Mouse (Mus musculus) gastrocnemius, adult 8-10 months (tissue): ENCODE measurements at regions not wholly inside any gene's neighbourhood (a gene's known extent, or its start where the extent isn't known, plus 50 kb on each side); places are given as distances from the start of the nearest gene placed in this dataset.

Experiments
- DNase-seq, 2 experiments: peaks; one replicate each; pipeline ENCODE4 v3.0.0; 2022; ENCODE audit warnings: low spot score in 2 of 2

- DNase-seq: no peak
These were observed 239.4 kb upstream of the Sall1 start for GRCm38 (mm10) chr8:89283105-89284096.

GRCm38 (mm10) chr8:89279844-89280243 is 235.9 kb upstream of the Sall1 start:
- DNase-seq: no peak

DNA sequence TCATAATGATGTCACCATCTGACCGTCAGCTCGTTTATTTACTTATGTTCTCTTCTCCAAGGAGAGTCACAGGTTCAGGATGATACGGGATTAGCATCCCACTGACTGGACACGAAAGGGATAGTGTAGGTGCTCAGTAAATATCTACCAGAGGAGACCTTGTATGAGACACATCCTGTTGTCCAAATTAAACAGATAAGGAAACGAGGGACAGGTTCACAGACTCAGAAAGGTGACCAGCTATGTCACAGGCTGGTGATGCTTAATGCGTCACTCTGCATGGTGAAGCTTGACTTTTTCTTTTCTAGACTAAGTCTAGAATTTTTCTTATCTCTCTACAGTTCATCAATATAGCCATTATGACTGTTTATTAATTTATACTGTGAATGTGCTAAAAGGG is 235.2 kb upstream of the Sall1 start:
- no peak for DNase-seq

DNA sequence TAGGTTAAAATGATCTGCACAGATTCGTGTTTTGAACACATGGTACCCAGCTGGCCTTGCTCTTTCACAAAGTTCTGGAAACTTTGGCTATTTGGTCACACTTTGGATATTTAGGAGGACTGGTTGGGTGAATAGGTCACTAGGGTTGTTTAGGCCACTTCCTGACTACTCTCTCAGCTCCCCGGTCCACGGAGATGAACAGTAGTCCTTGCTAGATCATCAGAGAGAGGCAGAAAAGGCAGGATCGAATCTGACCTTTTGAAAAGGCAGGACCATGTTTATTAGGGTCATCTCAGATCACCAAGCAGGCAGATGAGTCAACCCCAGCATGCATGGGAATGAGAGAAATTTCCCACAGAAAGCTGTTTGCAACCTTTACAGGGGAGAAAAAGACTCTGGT is 229.3 kb upstream of the Sall1 start:
- DNase-seq: no peak

GRCm38 (mm10) chr8:89272381-89272815 is 228.4 kb upstream of the Sall1 start:
- no peak for DNase-seq

- DNase-seq: no peak
These were observed 227.7 kb upstream of the Sall1 start for GRCm38 (mm10) chr8:89271381-89272355.

- no peak for DNase-seq
These were observed 226.0 kb upstream of the Sall1 start for GRCm38 (mm10) chr8:89270001-89270400.

DNA sequence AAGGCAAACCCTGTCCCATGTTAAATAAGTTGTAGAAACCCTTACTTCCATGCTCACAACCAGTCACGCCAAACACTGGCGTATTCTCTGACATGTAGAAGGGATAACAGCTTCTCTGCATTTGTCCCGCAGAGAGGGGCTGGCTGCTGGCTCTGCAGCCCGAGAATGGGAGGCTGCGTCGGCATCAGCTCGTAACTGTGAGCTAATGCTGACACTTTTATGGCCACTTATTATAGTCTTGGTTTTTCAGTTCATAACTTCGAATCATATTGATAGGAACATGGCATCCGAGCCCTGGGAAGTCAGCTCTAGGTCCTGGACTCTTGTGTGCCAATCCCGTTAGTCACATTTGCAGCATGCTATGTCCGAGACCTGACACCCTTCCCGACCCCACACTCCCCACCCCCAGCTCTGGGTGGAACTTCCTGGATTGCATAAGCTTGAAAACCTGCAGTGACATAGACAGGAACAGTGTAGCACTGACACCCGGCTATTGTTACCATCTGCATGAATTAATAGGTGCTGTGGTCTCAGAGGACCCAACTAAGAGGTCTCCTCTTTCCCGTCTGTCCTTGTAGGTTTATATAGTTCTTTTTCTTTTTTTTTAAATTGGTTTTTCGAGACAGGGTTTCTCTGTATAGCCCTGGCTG is 217.3 kb upstream of the Sall1 start:
- no peak for DNase-seq

DNA sequence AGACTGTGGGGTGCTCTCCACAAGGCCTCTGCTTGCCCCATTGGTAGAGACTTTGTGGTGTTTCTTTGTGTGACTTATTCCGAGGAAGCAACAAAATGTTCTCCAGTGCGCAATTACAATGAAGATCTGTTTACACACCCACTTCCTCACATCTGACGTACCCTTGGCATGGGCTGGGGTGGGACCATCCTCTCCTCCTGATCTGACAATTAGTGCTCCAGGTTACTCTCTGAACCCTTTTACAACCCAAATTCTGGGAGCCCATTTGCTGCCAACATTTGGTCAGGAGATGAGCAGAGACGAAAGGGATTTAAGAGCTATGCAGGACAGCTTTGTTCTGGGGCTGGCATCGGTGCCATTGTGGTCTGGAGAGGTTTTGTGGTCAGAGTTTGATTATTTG is 215.9 kb upstream of the Sall1 start:
- no peak for DNase-seq

- DNase-seq: no peak
These were observed 202.4 kb upstream of the Sall1 start for GRCm38 (mm10) chr8:89246342-89246741.

GRCm38 (mm10) chr8:89245131-89245751 is 201.3 kb upstream of the Sall1 start:
- no peak for DNase-seq

GRCm38 (mm10) chr8:89241686-89242085 is 197.7 kb upstream of the Sall1 start:
- no peak for DNase-seq

DNA sequence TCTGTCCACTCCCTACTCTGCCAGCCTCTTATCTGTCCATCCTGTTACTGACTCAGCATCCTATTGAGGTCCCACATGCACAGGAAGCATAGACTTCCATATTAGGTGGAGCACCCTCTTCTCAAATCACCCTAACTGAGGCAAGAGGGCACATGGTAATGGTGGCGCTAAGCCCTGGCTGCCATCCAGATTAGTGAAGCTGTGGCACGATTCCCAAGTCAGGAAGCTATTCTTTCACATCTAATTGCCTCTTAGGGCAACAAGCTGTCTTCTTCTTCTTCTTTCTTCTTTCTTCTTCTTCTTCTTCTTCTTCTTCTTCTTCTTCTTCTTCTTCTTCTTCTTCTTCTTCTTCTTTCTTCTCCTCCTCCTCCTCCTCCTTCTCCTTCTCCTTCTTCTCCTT is 195.7 kb upstream of the Sall1 start:
- no peak for DNase-seq

DNA sequence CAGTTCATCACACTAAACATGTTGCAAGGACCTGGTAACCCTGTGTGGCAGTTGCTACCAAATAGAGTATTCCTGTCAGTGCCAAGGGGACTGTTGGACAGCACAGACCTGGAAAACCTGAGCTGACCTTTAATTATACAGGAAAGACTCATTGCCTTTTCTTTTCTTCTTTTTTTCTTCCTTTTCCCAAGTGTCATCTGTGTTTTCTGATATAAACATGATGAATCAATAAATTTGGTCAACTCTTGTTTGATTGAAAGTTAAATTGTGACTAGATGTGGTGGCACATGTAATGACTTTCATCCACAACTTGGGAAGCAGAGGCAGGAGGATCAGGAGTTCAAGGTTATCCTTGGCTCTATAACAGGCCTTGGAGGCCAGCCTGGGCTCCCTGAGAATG is 190.1 kb upstream of the Sall1 start:
- no peak for DNase-seq

DNA sequence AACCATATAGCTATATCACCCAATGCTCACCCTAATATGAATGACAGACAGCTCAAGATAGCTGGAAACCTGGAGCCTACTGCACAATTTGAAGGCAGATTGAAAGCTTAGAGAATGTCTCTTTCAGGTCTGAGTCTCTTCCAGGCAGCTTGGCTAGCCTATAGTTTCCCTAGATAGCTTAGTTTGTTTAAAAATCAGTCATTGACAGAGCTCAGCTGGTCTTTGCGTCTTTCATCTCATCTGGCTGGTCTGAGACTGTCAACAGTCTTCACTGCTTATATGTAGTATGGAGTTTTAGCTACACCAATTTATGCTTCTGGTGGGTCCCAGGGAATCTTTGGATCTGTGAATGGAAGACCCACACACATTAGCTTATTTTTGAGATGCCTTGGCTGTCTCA is 188.4 kb upstream of the Sall1 start:
- DNase-seq: no peak

GRCm38 (mm10) chr8:89229144-89229543 is 185.2 kb upstream of the Sall1 start:
- no peak for DNase-seq

DNA sequence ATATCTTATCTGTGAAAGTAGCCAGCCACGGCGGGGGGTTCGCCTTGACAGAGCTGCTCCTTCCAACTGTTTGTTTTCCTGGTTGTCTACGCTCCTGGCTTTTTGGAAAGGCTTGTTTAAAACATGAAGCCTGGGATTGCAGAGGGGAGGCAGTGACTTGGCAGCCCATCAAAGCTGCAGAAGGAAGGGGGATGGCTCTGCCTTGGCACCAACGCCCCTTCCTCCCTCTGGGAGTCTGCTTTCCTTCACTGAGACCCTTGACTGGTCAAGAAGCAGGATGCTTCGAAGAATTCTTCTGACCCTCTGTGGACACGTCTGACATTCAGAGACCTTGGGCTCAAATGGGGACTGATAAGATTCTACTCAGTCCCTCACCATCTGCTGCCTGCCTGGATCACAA is 176.9 kb upstream of the Sall1 start:
- DNase-seq: no peak

GRCm38 (mm10) chr8:89220381-89220780 is 176.4 kb upstream of the Sall1 start:
- no peak for DNase-seq

GRCm38 (mm10) chr8:89219156-89219555 is 175.2 kb upstream of the Sall1 start:
- no peak for DNase-seq

DNA sequence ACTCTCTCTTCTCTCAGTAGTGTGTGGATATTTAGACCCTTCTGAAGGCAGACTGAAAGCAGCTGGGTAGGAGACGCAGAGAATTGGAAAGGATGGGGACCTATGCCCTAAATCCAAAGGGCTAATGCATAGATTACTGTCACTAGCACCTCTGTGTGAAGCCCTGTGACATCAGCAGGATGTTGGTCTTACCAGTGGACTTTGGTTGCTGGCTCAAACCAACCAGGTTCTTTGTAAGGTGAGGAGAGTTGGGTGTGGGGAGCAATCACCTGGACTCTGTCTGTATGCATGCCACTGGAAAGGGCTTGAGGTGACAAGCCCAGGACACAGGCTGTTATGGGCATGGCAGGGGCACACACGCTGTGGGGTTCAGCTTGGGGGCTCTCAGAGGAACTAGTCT is 173.7 kb upstream of the Sall1 start:
- DNase-seq: no peak

DNA sequence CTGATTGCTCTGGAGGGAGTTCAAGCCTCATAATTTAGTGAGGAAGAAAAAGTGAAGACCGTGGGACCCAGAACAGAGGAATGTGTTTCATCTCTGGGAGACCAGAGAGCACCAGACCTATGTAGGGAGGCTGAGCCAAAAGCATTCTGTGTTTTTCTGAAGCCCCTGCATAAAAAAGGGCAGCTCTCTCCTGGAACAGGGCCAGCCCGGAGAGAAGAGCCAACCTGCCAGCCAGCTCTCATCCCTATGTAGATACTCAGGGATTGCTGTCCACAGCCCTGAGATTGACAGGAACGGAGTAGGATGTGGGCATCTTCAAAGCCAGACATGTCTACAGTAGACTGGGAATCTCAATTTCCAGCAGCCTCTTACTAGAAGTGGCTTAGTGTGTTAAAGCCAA is 168.0 kb upstream of the Sall1 start:
- no peak for DNase-seq
